Comparison of ENCODE assay signal across 8 mouse cellular contexts in genomic region chr6:64728499-64729198, GRCm38 (mm10). TPM values are rescaled to one million over a fixed set of nuclear protein-coding genes. Genes with fewer than 3 reads are reported as not detected.
DNase-seq lines count a peak whose midpoint lies in the region; ATAC-seq and TF ChIP-seq lines count a peak whose summit lies in the region.

TSS of gene Atoh1 (plus strand) at chr6:64729125.

- H3K9ac ChIP-seq in embryonic facial prominence, embryonic 15.5 days = no peak within 1 kb of the TSS
- peak within 1 kb of the TSS; percentile 2 for H3K9ac ChIP-seq in hindbrain, embryonic 14.5 days
- H3K9ac ChIP-seq in midbrain, postnatal 0 days (replicated peaks; ENCODE audit: low read length, poor library complexity, severe bottlenecking) = 0 out of 2 replicates have a peak within 1 kb of the TSS, but pooled peaks have one; percentile 24

- H3K27ac ChIP-seq in embryonic facial prominence, embryonic 15.5 days (replicated peaks) = no peak within 1 kb of the TSS
- no peak within 1 kb of the TSS for H3K27ac ChIP-seq in hindbrain, embryonic 14.5 days
- H3K27ac ChIP-seq in midbrain, postnatal 0 days (ENCODE audit: low read depth, low read length) = no peak within 1 kb of the TSS

- peak; percentile 20 for DNase-seq in gastrocnemius, postnatal 10 days
- no peak for DNase-seq in gastrocnemius, adult 18-20 months (ENCODE audit: low spot score)
- peak; percentile 55 for DNase-seq in hindbrain, embryonic 14.5 days (ENCODE audit: low spot score)
- DNase-seq in liver = peak; percentile 30
- DNase-seq in midbrain, postnatal 0 days (ENCODE audit: low spot score) = peak; percentile 70
- no peak for DNase-seq in frontal cortex, postnatal 36 days (ENCODE audit: low spot score in 2 of 2)

- TF ChIP-seq CTCF in midbrain, postnatal 0 days (IDR thresholded peaks at IDR 0.05) = no peak

- H3K4me2 ChIP-seq in embryonic facial prominence, embryonic 15.5 days (replicated peaks) = peak within 1 kb of the TSS; percentile 80
- peak within 1 kb of the TSS; percentile 54 for H3K4me2 ChIP-seq in hindbrain, embryonic 14.5 days (replicated peaks)
- peak within 1 kb of the TSS; percentile 56 for H3K4me2 ChIP-seq in midbrain, postnatal 0 days (ENCODE audit: low read depth, low read length, poor library complexity, severe bottlenecking)

- H3K27me3 ChIP-seq in embryonic facial prominence, embryonic 15.5 days = peaks cover 66% of the 10 kb centered on the region
- peaks cover 66% of the 10 kb centered on the region for H3K27me3 ChIP-seq in hindbrain, embryonic 14.5 days (ENCODE audit: control insufficient read depth, insufficient read depth, low read length)
- H3K27me3 ChIP-seq in midbrain, postnatal 0 days (ENCODE audit: insufficient read depth, low read length) = peaks cover 50% of the 10 kb centered on the region

- under 1% methylated on average over 34 of the region's 34 CpGs for WGBS in embryonic facial prominence, embryonic 15.5 days
- under 1% methylated on average over 34 of the region's 34 CpGs for WGBS in hindbrain, embryonic 14.5 days
- under 1% methylated on average over 34 of the region's 34 CpGs for WGBS in midbrain, postnatal 0 days

- H3K36me3 ChIP-seq in embryonic facial prominence, embryonic 15.5 days = no peaks in the 10 kb centered on the region
- no peaks in the 10 kb centered on the region for H3K36me3 ChIP-seq in hindbrain, embryonic 14.5 days (replicated peaks; ENCODE audit: control insufficient read depth, insufficient read depth)
- no peaks in the 10 kb centered on the region for H3K36me3 ChIP-seq in midbrain, postnatal 0 days (ENCODE audit: insufficient read depth, low read length)

- no peaks in the 10 kb centered on the region for H3K9me3 ChIP-seq in embryonic facial prominence, embryonic 15.5 days (replicated peaks)
- no peaks in the 10 kb centered on the region for H3K9me3 ChIP-seq in hindbrain, embryonic 14.5 days (ENCODE audit: control insufficient read depth, low read length)
- H3K9me3 ChIP-seq in midbrain, postnatal 0 days (ENCODE audit: low read length) = no peaks in the 10 kb centered on the region

- H3K4me1 ChIP-seq in embryonic facial prominence, embryonic 15.5 days = peaks cover 28% of the 10 kb centered on the region
- H3K4me1 ChIP-seq in hindbrain, embryonic 14.5 days (replicated peaks; ENCODE audit: control insufficient read depth, insufficient read depth, low read length) = peaks cover 15% of the 10 kb centered on the region; the same call in 1 of the 2 replicates
- H3K4me1 ChIP-seq in midbrain, postnatal 0 days (ENCODE audit: insufficient read depth, low read length) = peaks cover 9% of the 10 kb centered on the region; the same call in 1 of the 2 replicates

- peak within 1 kb of the TSS; percentile 42 for H3K4me3 ChIP-seq in embryonic facial prominence, embryonic 15.5 days (replicated peaks)
- peak within 1 kb of the TSS; percentile 29 for H3K4me3 ChIP-seq in hindbrain, embryonic 14.5 days (replicated peaks; ENCODE audit: low read length)
- peak within 1 kb of the TSS; percentile 34 for H3K4me3 ChIP-seq in midbrain, postnatal 0 days (ENCODE audit: low read depth, low read length)

- ATAC-seq in embryonic facial prominence, embryonic 15.5 days (ENCODE audit: insufficient number of reproducible peaks, low FRiP score, low TSS enrichment, low read depth) = no peak; the same call in none of the 2 replicates
- peak; percentile 80 for ATAC-seq in hindbrain, embryonic 14.5 days (ENCODE audit: low FRiP score)
- ATAC-seq in midbrain, postnatal 0 days (ENCODE audit: low FRiP score) = peak; percentile 63; the same call in 1 of the 2 replicates
- ATAC-seq in CD4-positive, CD25-positive, alpha-beta regulatory T cell, adult 4 months = no peak

RNA-seq across cellular contexts. Expression of gene Atoh1, which starts in this region (rescaled TPM):
- not detected for total RNA-seq in gastrocnemius, postnatal 10 days (2021)
- total RNA-seq in gastrocnemius, adult 18-20 months (2021) = not detected
- 5.6 and 7.1 TPM in 2 replicates for polyA plus RNA-seq in embryonic facial prominence, embryonic 15.5 days (2015; fragmentation: Nextera tagmentation; extraction: Ambion mirVana)
- 13.0 and 13.4 TPM in 2 replicates for polyA plus RNA-seq in hindbrain, embryonic 14.5 days (2014; fragmentation: Nextera tagmentation; extraction: Ambion mirVana)
- total RNA-seq in midbrain, postnatal 0 days (2014; rRNA removed) = 0.33 and 2.7 TPM in 2 replicates
- polyA plus RNA-seq in midbrain, postnatal 0 days (2015; fragmentation: Nextera tagmentation; extraction: Ambion mirVana) = not detected in 2 replicates
- under 1 TPM in 1 of 2 experiments, not detected in 1; 0.40 TPM for polyA plus RNA-seq in CD4-positive, CD25-positive, alpha-beta regulatory T cell, adult 4 months (2017; shearing (Covaris generic))

Comparison
In these comparisons a context has a peak if more than half of its experiments do, and no peak if none do; other contexts are left out.
1. Peak in DNase-seq in gastrocnemius, postnatal 10 days; RNA of the gene not detected or under 1 TPM.
2. DNase-seq: peak in hindbrain, embryonic 14.5 days (single experiment), liver (single experiment) and midbrain, postnatal 0 days (single experiment); none in gastrocnemius, adult 18-20 months (single experiment) and frontal cortex, postnatal 36 days (0 of 2).
3. ATAC-seq: peak in hindbrain, embryonic 14.5 days (single experiment) and midbrain, postnatal 0 days (single experiment); none in embryonic facial prominence, embryonic 15.5 days (single experiment) and CD4-positive, CD25-positive, alpha-beta regulatory T cell, adult 4 months (single experiment).
4. Peak in every context shown above with its lines, with median percentiles within 50 percentile points of each other: H3K4me2 ChIP-seq and H3K4me3 ChIP-seq.